Mouse (Mus musculus) megakaryocyte, embryonic 14.5 days (primary cell): Measurements from ENCODE around the gene Krt31.

Experiments
- FLI1 ChIP-seq: IDR thresholded peaks from 2 replicates; pipeline ENCODE4 v1.6.1; 2012; ENCODE audit warnings: low read length, inconsistent platforms, mixed read lengths
- GATA1 ChIP-seq: IDR thresholded peaks from 3 replicates; pipeline ENCODE4 v1.6.1; 2012; ENCODE audit warnings: mixed read lengths, low read length, inconsistent platforms, borderline replicate concordance

- TF ChIP-seq GATA1 (no peak), FLI1 (no peak)
Measured at GRCm38 (mm10) chr11:100046303-100046866, 4.0 kb downstream of the Krt31 start.
